Mouse (Mus musculus) ES-E14 (cell line): ENCODE results near the gene Gipc3.

Experiments
- CHD2 ChIP-seq: IDR thresholded peaks from 2 replicates; pipeline ENCODE4 v1.6.1; 2014; ENCODE audit warnings: mild to moderate bottlenecking, low read depth, low read length, inconsistent platforms
- HCFC1 ChIP-seq: IDR thresholded peaks from 2 replicates; pipeline ENCODE4 v1.6.1; 2012; ENCODE audit warnings: low read length, inconsistent platforms, borderline replicate concordance; ENCODE audit not compliant: insufficient read depth
- MAFK ChIP-seq: IDR thresholded peaks from 2 replicates; pipeline ENCODE4 v1.6.1; 2014; ENCODE audit warnings: mild to moderate bottlenecking, low read depth, low read length, inconsistent platforms; ENCODE audit not compliant: insufficient read depth
- ZC3H11A ChIP-seq: IDR thresholded peaks from 2 replicates; pipeline ENCODE4 v1.6.1; 2012; ENCODE audit warnings: low read depth, mild to moderate bottlenecking, inconsistent platforms, low read length, borderline replicate concordance
- ZNF384 ChIP-seq: IDR thresholded peaks from 2 replicates; pipeline ENCODE4 v1.6.1; 2012; ENCODE audit warnings: low read depth, low read length, inconsistent platforms

DNA sequence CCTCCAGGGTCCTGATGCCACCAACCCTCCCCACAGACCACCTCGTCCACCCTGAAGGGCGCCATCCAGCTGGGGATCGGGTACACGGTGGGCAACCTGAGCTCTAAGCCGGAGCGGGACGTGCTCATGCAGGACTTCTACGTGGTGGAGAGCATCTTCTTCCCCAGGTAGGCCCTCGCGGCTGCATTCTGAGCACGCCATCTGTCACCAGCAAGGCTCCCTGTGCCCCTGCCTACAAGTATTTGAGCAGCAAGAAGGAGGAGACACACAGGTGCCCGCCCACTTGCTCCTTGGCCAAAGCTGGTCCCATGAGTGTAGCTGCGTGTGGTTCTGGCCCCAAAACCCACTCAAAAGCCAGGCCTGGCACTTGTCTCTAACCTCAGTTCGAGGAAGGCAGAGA lies 37.4 kb downstream of the Gipc3 start:
- TF ChIP-seq MAFK (no peak), ZC3H11A (no peak), HCFC1 (no peak), ZNF384 (no peak), CHD2 (no peak)
